Mouse (Mus musculus): ENCODE measurements around the gene Ugt1a5. TPM values are rescaled to one million over a fixed set of nuclear protein-coding genes. Genes with fewer than 3 reads are reported as not detected.

The Ugt1a5 gene
- polyA plus RNA-seq, 1 experiment from 2014 or later = not detected

DNA sequence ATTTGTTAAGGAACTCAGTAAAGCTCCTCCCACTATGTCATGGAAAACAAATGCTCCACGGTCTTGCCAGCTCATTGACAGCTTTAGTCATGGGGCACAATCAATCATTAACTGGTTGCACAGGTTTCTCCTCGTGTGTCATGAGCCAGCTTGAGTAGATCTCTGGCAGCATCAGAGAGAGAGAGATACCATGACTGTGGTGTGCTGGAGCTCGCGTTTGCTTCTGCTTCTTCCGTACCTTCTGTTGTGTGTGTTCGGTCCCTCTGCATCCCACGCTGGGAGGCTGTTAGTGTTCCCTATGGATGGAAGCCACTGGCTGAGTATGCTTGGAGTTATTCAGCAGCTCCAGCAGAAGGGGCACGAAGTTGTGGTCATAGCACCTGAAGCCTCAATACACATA is 46.0 kb downstream of the Ugt1a5 start, which contains the start of gene Ugt1a1:
Gene Ugt1a1, plus strand, starts transcription at position 148 of the 400 bp plus-strand sequence.
- no peak within 1 kb of the TSS for H3K4me2 ChIP-seq
- WGBS = 70% methylated on average over 8 of the region's 8 CpGs
- H3K27ac ChIP-seq (ENCODE audit: low read depth, low read length) = no peak within 1 kb of the TSS
- H3K4me3 ChIP-seq (ENCODE audit: low read depth, low read length) = no peak within 1 kb of the TSS
- H3K4me1 ChIP-seq (ENCODE audit: control insufficient read depth, insufficient read depth, low read length) = no peaks in the 10 kb centered on the region
- H3K9me3 ChIP-seq (ENCODE audit: control insufficient read depth, low read length) = peaks cover 52% of the 10 kb centered on the region
- ATAC-seq (ENCODE audit: low FRiP score) (no peak), DNase-seq (ENCODE audit: low spot score, missing footprints) (peak; percentile 76)
- no peaks in the 10 kb centered on the region for H3K27me3 ChIP-seq (ENCODE audit: control insufficient read depth, insufficient read depth, low read length)
- no peaks in the 10 kb centered on the region for H3K36me3 ChIP-seq (ENCODE audit: control insufficient read depth, insufficient read depth, low read length)
- H3K9ac ChIP-seq (ENCODE audit: low read length) = no peak within 1 kb of the TSS

DNA sequence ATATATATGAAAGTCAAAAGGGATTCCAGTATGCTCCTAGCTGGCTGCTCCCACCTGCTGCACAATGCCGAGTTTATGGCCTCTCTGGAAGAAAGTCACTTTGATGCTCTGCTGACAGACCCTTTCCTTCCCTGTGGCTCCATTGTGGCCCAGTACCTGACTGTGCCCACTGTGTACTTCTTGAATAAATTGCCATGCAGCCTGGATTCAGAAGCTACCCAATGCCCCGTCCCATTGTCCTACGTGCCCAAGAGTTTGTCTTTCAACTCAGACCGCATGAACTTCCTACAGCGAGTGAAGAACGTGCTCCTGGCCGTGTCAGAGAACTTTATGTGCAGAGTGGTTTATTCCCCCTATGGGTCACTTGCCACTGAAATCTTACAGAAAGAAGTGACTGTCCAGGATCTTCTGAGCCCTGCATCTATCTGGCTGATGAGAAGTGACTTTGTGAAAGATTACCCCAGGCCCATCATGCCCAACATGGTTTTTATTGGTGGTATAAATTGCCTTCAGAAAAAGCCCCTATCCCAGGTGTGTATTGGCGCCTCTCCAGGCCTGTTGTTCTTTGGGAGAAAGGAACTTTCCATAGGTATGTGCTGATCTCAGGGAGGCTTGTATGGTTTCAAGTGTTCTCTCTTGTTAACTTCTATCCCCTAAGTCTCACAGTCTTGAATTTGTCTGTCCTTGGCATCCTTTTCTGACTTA is 46.7 kb downstream of the Ugt1a5 start:
- Histone ChIP-seq H3K36me3 (ENCODE audit: control insufficient read depth, insufficient read depth, low read length) (no peaks in the 10 kb centered on the region), H3K9me3 (ENCODE audit: control insufficient read depth, low read length) (peaks cover 59% of the 10 kb centered on the region), H3K9ac (ENCODE audit: low read length) (no peak overlapping the region), H3K4me2 (no peak overlapping the region), H3K4me3 (ENCODE audit: low read depth, low read length) (no peak overlapping the region), H3K4me1 (ENCODE audit: control insufficient read depth, insufficient read depth, low read length) (no peaks in the 10 kb centered on the region), H3K27ac (ENCODE audit: low read depth, low read length) (no peak overlapping the region), H3K27me3 (ENCODE audit: control insufficient read depth, insufficient read depth, low read length) (no peaks in the 10 kb centered on the region)
- 60% methylated on average over 8 of the region's 8 CpGs for WGBS
- peak; percentile 82 for DNase-seq (ENCODE audit: low spot score, missing footprints)
- ATAC-seq (ENCODE audit: low FRiP score) = peak; percentile 18; the same call in 1 of the 2 replicates

- ATAC-seq (ENCODE audit: low FRiP score) = no peak
- H3K4me2 ChIP-seq = no peak overlapping the region
- 80% methylated on average over 1 of the region's 1 CpGs for WGBS
Observed at GRCm38 (mm10) chr1:88213061-88213460, 47.2 kb downstream of the Ugt1a5 start.

DNA sequence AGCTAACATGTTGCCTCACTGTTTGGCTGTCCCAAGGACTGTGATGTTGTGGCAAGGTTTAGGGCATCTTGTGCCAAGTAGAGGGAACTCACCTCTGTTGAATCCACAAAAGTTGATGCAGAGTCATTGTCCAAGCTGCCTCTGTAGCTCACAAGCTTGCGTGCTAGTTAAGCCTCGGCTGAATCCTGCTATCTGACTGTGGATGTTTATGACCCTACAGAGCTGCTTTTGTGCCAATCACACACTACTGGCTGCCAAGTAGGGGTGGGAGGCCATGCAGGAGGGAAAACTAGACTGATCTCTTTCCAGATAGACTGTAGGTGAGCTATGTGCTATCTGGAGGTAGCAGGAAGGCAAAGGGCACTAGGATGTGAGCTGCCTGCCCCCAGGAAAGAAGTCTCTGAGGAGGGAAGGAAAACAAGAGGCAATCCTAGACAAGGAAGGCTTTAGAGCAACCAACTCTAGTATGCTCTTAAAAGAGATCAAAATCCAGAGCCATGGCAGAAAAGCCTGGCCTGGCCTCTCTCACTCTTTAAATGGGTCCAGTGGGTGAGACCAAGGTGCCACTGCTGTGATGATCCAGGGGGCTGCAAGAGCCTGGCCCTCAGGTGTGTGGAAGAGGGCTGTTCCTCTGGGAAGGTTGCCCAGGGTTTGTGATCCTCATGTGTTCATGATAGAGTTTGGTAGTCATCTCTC is 48.1 kb downstream of the Ugt1a5 start:
- Histone ChIP-seq H3K4me2 (no peak overlapping the region), H3K4me1 (ENCODE audit: control insufficient read depth, insufficient read depth, low read length) (no peaks in the 10 kb centered on the region), H3K36me3 (ENCODE audit: control insufficient read depth, insufficient read depth, low read length) (no peaks in the 10 kb centered on the region), H3K9me3 (ENCODE audit: control insufficient read depth, low read length) (peaks cover 61% of the 10 kb centered on the region), H3K27me3 (ENCODE audit: control insufficient read depth, insufficient read depth, low read length) (no peaks in the 10 kb centered on the region), H3K9ac (ENCODE audit: low read length) (no peak overlapping the region), H3K27ac (ENCODE audit: low read depth, low read length) (no peak overlapping the region), H3K4me3 (ENCODE audit: low read depth, low read length) (no peak overlapping the region)
- peak; percentile 85 for DNase-seq (ENCODE audit: low spot score, missing footprints)
- no peak for ATAC-seq (ENCODE audit: low FRiP score)
- WGBS = 81% methylated on average over 2 of the region's 2 CpGs

More at GRCm38 (mm10) chr1:88213061-88213460, 47.2 kb downstream of the Ugt1a5 start:
- no peak overlapping the region for H3K4me3 ChIP-seq (ENCODE audit: low read depth, low read length)
- H3K36me3 ChIP-seq (ENCODE audit: control insufficient read depth, insufficient read depth, low read length) = no peaks in the 10 kb centered on the region
- DNase-seq (ENCODE audit: low spot score, missing footprints) = no peak
- no peaks in the 10 kb centered on the region for H3K27me3 ChIP-seq (ENCODE audit: control insufficient read depth, insufficient read depth, low read length)
- peaks cover 61% of the 10 kb centered on the region for H3K9me3 ChIP-seq (ENCODE audit: control insufficient read depth, low read length)
- H3K9ac ChIP-seq (ENCODE audit: low read length) = no peak overlapping the region
- no peak overlapping the region for H3K27ac ChIP-seq (ENCODE audit: low read depth, low read length)
- H3K4me1 ChIP-seq (ENCODE audit: control insufficient read depth, insufficient read depth, low read length) = no peaks in the 10 kb centered on the region

GRCm38 (mm10) chr1:88214462-88214952 is 48.7 kb downstream of the Ugt1a5 start:
- no peak for ATAC-seq (ENCODE audit: low FRiP score)
- Histone ChIP-seq H3K36me3 (ENCODE audit: control insufficient read depth, insufficient read depth, low read length) (no peaks in the 10 kb centered on the region), H3K4me1 (ENCODE audit: control insufficient read depth, insufficient read depth, low read length) (no peaks in the 10 kb centered on the region), H3K27ac (ENCODE audit: low read depth, low read length) (no peak overlapping the region), H3K4me3 (ENCODE audit: low read depth, low read length) (no peak overlapping the region), H3K4me2 (no peak overlapping the region), H3K9ac (ENCODE audit: low read length) (no peak overlapping the region), H3K9me3 (ENCODE audit: control insufficient read depth, low read length) (peaks cover 61% of the 10 kb centered on the region), H3K27me3 (ENCODE audit: control insufficient read depth, insufficient read depth, low read length) (no peaks in the 10 kb centered on the region)
- WGBS = 84% methylated on average over 2 of the region's 2 CpGs
- DNase-seq (ENCODE audit: low spot score, missing footprints) = peak; percentile 72

DNA sequence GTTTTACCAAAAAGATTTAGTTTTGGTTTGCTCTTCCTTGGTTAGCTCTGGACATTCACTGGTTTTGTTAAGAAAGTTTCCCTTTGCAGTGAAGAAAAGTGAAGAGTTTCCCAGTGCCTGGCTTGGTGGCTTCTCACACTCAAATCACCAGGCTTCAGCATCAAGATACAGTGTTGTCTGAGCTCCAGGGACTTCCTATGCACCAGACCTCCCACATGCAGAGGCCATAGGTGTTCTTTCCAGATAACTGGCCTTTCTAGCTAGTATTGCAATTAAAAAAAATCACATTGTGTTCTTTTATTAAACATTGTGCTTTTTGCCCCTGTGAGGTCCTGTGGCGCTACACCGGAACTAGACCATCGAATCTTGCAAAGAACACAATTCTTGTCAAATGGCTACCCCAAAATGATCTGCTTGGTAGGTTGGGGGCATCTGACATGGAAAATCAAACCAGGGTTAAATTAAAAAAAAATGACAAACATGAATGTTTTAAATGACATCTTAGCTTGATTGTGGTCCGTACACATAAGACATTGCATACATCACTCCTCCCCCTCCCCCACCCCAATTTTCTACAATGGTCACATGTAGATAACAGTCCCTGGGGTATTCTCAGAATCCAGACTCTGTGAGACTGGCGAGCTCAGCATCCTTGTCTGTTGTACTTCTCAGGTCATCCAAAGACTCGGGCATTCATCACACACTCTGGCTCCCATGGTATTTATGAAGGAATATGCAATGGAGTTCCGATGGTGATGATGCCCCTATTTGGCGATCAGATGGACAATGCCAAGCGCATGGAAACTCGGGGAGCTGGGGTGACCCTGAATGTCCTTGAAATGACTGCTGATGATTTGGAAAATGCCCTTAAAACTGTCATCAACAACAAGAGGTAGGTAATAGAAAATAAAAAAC is 49.9 kb downstream of the Ugt1a5 start:
- Histone ChIP-seq H3K9me3 (ENCODE audit: control insufficient read depth, low read length) (peaks cover 61% of the 10 kb centered on the region), H3K4me3 (ENCODE audit: low read depth, low read length) (no peak overlapping the region), H3K4me1 (ENCODE audit: control insufficient read depth, insufficient read depth, low read length) (no peaks in the 10 kb centered on the region), H3K27ac (ENCODE audit: low read depth, low read length) (no peak overlapping the region), H3K27me3 (ENCODE audit: control insufficient read depth, insufficient read depth, low read length) (no peaks in the 10 kb centered on the region), H3K4me2 (no peak overlapping the region), H3K36me3 (ENCODE audit: control insufficient read depth, insufficient read depth, low read length) (no peaks in the 10 kb centered on the region), H3K9ac (ENCODE audit: low read length) (no peak overlapping the region)
- ATAC-seq (ENCODE audit: low FRiP score) (no peak), DNase-seq (ENCODE audit: low spot score, missing footprints) (peak; percentile 85)
- 70% methylated on average over 10 of the region's 10 CpGs for WGBS

GRCm38 (mm10) chr1:88216551-88216950 is 50.7 kb downstream of the Ugt1a5 start:
- Histone ChIP-seq H3K4me2 (no peak overlapping the region), H3K9ac (ENCODE audit: low read length) (no peak overlapping the region), H3K27me3 (ENCODE audit: control insufficient read depth, insufficient read depth, low read length) (no peaks in the 10 kb centered on the region), H3K9me3 (ENCODE audit: control insufficient read depth, low read length) (peaks cover 57% of the 10 kb centered on the region), H3K4me3 (ENCODE audit: low read depth, low read length) (no peak overlapping the region), H3K4me1 (ENCODE audit: control insufficient read depth, insufficient read depth, low read length) (no peaks in the 10 kb centered on the region), H3K27ac (ENCODE audit: low read depth, low read length) (no peak overlapping the region), H3K36me3 (ENCODE audit: control insufficient read depth, insufficient read depth, low read length) (no peaks in the 10 kb centered on the region)
- WGBS = 54% methylated on average over 2 of the region's 2 CpGs
- no peak for ATAC-seq (ENCODE audit: low FRiP score)
- peak; percentile 71 for DNase-seq (ENCODE audit: low spot score, missing footprints)

GRCm38 (mm10) chr1:88217144-88217543 is 51.3 kb downstream of the Ugt1a5 start:
- H3K9ac ChIP-seq (ENCODE audit: low read length) = no peak overlapping the region
- no peak overlapping the region for H3K4me3 ChIP-seq (ENCODE audit: low read depth, low read length)
- H3K27me3 ChIP-seq (ENCODE audit: control insufficient read depth, insufficient read depth, low read length) = no peaks in the 10 kb centered on the region
- 62% methylated on average over 2 of the region's 2 CpGs for WGBS
- H3K4me1 ChIP-seq (ENCODE audit: control insufficient read depth, insufficient read depth, low read length) = no peaks in the 10 kb centered on the region
- peaks cover 53% of the 10 kb centered on the region for H3K9me3 ChIP-seq (ENCODE audit: control insufficient read depth, low read length)
- H3K4me2 ChIP-seq = no peak overlapping the region
- H3K36me3 ChIP-seq (ENCODE audit: control insufficient read depth, insufficient read depth, low read length) = no peaks in the 10 kb centered on the region
- ATAC-seq (ENCODE audit: low FRiP score) = no peak
- peak; percentile 81 for DNase-seq (ENCODE audit: low spot score, missing footprints)
- H3K27ac ChIP-seq (ENCODE audit: low read depth, low read length) = no peak overlapping the region
